Mouse (Mus musculus) kidney, postnatal 0 days (tissue): ENCODE measurements around the gene 6430628N08Rik. TPM values are rescaled to one million over a fixed set of nuclear protein-coding genes. Genes with fewer than 3 reads are reported as not detected.

Experiments
- ATAC-seq: fragments of 200-750 bp; cut with Nextera tagmentation; replicated peaks from 2 replicates; pipeline ENCODE4 v1.8.0; 2017; ENCODE audit warnings: low read depth, moderate number of reproducible peaks, moderate TSS enrichment, moderate library complexity; ENCODE audit not compliant: low FRiP score
- DNase-seq: peaks from one replicate; pipeline ENCODE4 v3.0.0-alpha.2; 2016; ENCODE audit warnings: low spot score
- H3K27ac ChIP-seq: fragments of 300-500 bp; sonication (generic); 2 replicates; pipeline ENCODE4 v1.5.1; 2014; ENCODE audit warnings: mild to moderate bottlenecking
- H3K27me3 ChIP-seq: fragments of 300-500 bp; sonication (generic); 2 replicates; pipeline ENCODE4 v1.6.1; 2014; ENCODE audit warnings: low read length, mixed read lengths; ENCODE audit not compliant: insufficient read depth
- H3K36me3 ChIP-seq: fragments of 300-500 bp; sonication (generic); 2 replicates; pipeline ENCODE4 v1.6.1; 2014; ENCODE audit warnings: low read length, mixed read lengths; ENCODE audit not compliant: insufficient read depth
- H3K4me1 ChIP-seq: fragments of 300-500 bp; sonication (generic); replicated peaks from 2 replicates; pipeline ENCODE4 v1.6.1; 2014; ENCODE audit warnings: antibody characterized with exemption, low read length, mixed read lengths; ENCODE audit not compliant: insufficient read depth
- H3K4me2 ChIP-seq: fragments of 300-500 bp; sonication (generic); 2 replicates; pipeline ENCODE4 v1.6.1; 2014; ENCODE audit warnings: mild to moderate bottlenecking, low read length, moderate library complexity, mixed read lengths
- H3K4me3 ChIP-seq: fragments of 300-500 bp; sonication (generic); replicated peaks from 2 replicates; pipeline ENCODE4 v1.5.1; 2014; ENCODE audit warnings: low read depth, low read length
- H3K9ac ChIP-seq: fragments of 300-500 bp; sonication (generic); 2 replicates; pipeline ENCODE4 v1.6.1; 2014; ENCODE audit warnings: low read depth, low read length
- H3K9me3 ChIP-seq: fragments of 300-500 bp; sonication (generic); replicated peaks from 2 replicates; pipeline ENCODE4 v1.6.1; 2016; ENCODE audit warnings: low read length, inconsistent platforms, mixed read lengths
- CTCF ChIP-seq: IDR thresholded peaks from 2 replicates; pipeline ENCODE4 v1.5.1; 2016; ENCODE audit warnings: antibody characterized with exemption, low read depth, mild to moderate bottlenecking, moderate library complexity
- WGBS: fragments of 180-500 bp; shearing (Covaris S2); extraction: QIAGEN DNeasy Blood & Tissue Kit; methylation state at CpG from one replicate; pipeline ENCODE4 v1.1.7; 2014; 5-methylcytosine and 5-hydroxymethylcytosine counted together
- polyA plus RNA-seq: library from polyadenylated mRNA; unstranded; fragments of >200 nt; fragmentation: Nextera tagmentation; extraction: Ambion mirVana; gene quantifications from 2 replicates; pipeline ENCODE4 v1.2.1, GENCODE M21; 2015

6430628N08Rik gene
- polyA plus RNA-seq, 1 experiment from 2014 or later: not detected

DNA sequence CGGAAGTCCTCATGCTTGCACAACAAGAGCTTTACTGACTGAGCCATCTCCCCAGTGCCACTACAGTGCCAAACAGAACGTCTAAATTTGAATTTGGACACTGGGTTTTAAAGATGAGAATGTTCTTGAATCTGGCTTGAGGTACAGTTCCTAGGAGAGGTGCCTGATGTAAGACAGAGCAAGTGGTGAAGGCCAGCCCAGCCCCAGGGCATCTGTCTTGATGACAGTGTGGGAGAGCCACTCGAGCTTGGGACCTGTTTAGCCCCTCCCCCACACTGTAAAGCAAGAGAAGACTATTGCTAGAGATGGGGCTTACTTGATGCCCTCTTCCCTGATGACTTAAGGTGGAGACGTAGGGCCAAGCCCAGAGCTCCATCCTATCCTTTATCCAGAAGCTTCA, 8.3 kb upstream of the 6430628N08Rik start:
- WGBS: 57% methylated on average over 4 of the region's 4 CpGs
- DNase-seq (no peak), ATAC-seq (no peak)
- no peaks in the 10 kb centered on the region for H3K9me3 ChIP-seq
- no peak overlapping the region for H3K9ac ChIP-seq
- H3K4me2 ChIP-seq: no peak overlapping the region
- H3K36me3 ChIP-seq: no peaks in the 10 kb centered on the region
- no peak overlapping the region for H3K4me3 ChIP-seq
- no peaks in the 10 kb centered on the region for H3K27me3 ChIP-seq
- H3K4me1 ChIP-seq: no peaks in the 10 kb centered on the region
- H3K27ac ChIP-seq: no peak overlapping the region
- no peak for TF ChIP-seq CTCF

DNA sequence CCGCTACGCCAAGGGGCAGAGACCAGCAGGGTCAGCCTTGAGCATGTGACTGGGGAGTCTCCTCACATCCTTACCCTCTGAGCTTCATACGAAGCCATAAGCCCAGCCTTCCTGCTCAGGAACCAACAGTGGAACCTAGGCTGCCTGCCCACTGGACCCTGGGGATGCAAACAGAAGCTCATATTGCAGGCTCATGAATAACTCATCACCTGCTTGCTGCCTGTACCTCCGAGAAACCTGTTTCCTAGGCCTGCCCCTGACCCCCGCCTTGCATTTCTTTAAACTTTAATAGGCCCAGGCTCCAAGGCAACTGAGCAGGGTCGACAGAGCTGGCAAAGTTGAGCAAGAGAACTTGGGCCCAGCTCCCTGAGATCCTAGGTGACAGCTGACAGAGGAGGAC, 6.4 kb upstream of the 6430628N08Rik start, which contains the start of gene Kncn:
TSS of gene Kncn (plus strand) at position 379 of the 400 bp plus-strand sequence.
- WGBS: 60% methylated on average over 6 of the region's 6 CpGs

DNA sequence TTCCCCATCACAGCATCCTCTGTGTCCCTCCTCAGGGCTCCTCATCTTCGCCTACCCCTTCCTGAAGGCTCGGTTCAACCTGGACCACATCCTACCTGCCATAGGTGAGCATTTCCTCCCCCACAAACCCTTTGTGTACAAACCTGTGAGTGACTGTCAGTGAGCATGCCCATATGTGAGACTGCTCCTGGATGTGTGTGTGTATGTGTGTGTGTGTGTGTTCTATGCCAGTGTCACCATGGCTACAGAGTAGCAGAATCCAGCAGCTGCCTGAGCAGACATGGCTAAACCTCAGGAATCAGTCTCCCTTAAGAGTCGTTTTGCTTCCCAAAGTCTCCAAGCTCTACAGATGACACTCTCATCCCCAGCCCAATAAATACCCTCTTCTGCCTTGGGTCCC, 4.6 kb upstream of the 6430628N08Rik start:
- 74% methylated on average over 3 of the region's 3 CpGs for WGBS

More for the DNA sequence above, 6.4 kb upstream of the 6430628N08Rik start, which contains the start of gene Kncn:
- Histone ChIP-seq H3K4me2 (no peak within 1 kb of the TSS), H3K4me1 (no peaks in the 10 kb centered on the region), H3K4me3 (no peak within 1 kb of the TSS), H3K9me3 (no peaks in the 10 kb centered on the region), H3K9ac (no peak within 1 kb of the TSS), H3K36me3 (no peaks in the 10 kb centered on the region), H3K27me3 (0 out of 2 replicates have a peak, but pooled peaks cover 4% of the 10 kb centered on the region), H3K27ac (no peak within 1 kb of the TSS)
- ATAC-seq (no peak), DNase-seq (no peak)
- TF ChIP-seq CTCF: no peak

DNA sequence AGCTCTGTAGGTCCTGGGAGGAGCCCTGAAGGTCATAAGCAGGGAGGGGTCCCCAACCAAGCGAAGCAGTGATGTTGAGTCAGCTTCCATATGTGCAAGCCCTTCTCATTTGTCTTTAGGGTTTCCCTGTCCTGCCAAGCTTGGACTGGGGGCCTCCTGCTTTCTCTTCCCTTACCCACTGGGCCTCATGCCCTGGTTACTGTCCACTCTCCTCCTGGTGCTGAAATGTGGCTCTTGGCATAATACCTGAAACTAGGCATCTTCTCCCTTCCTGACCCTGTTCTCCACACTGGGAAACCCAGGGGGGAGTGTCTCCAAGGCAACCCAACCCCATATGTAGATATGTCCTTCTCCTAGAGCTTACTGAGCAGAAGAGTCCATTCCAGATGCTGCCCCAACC, 3.6 kb upstream of the 6430628N08Rik start:
- H3K27ac ChIP-seq: no peak overlapping the region
- ATAC-seq: no peak
- H3K36me3 ChIP-seq: no peaks in the 10 kb centered on the region
- H3K4me3 ChIP-seq: no peak overlapping the region
- WGBS: 18% methylated on average over 1 of the region's 1 CpGs
- H3K4me1 ChIP-seq: 0 out of 2 replicates have a peak, but pooled peaks cover 3% of the 10 kb centered on the region
- peak; percentile 42 for DNase-seq
- H3K9me3 ChIP-seq: no peaks in the 10 kb centered on the region
- TF ChIP-seq CTCF: no peak
- H3K27me3 ChIP-seq: peaks cover 13% of the 10 kb centered on the region; the same call in 1 of the 2 replicates
- no peak overlapping the region for H3K4me2 ChIP-seq
- no peak overlapping the region for H3K9ac ChIP-seq

More for the DNA sequence above, 4.6 kb upstream of the 6430628N08Rik start:
- Histone ChIP-seq H3K36me3 (no peaks in the 10 kb centered on the region), H3K4me2 (no peak overlapping the region), H3K9me3 (no peaks in the 10 kb centered on the region), H3K9ac (no peak overlapping the region), H3K27me3 (peaks cover 10% of the 10 kb centered on the region; the same call in 1 of the 2 replicates), H3K27ac (no peak overlapping the region), H3K4me1 (0 out of 2 replicates have a peak, but pooled peaks cover 3% of the 10 kb centered on the region), H3K4me3 (no peak overlapping the region)
- DNase-seq (no peak), ATAC-seq (no peak)
- no peak for TF ChIP-seq CTCF

DNA sequence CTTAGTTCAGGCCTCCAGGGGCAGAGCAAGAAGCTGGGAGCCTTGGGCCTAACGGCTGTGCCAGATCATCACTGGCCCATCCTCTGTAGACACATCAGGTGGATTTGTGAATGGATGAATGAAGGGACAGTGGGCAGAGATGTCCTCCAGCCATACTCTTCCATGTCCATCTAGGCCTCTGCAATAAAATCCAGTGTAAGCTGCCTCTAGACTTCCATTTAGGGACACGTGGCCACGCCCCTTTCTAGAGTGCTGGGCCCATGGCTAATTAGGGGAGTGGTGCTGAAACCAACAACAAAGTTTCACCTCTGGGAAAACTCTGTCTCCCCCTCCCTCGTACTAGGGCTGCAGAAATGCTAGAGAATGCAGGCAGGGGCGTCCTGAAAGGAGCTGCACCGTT, 399 bp upstream of the 6430628N08Rik start:
- no peak for TF ChIP-seq CTCF
- H3K4me3 ChIP-seq: peak overlapping the region; percentile 22
- H3K36me3 ChIP-seq: no peaks in the 10 kb centered on the region
- H3K9me3 ChIP-seq: no peaks in the 10 kb centered on the region
- no peak overlapping the region for H3K9ac ChIP-seq
- ATAC-seq (no peak), DNase-seq (peak; percentile 29)
- H3K4me1 ChIP-seq: 0 out of 2 replicates have a peak, but pooled peaks cover 3% of the 10 kb centered on the region
- 4% methylated on average over 6 of the region's 6 CpGs for WGBS
- peak overlapping the region; percentile 50 for H3K4me2 ChIP-seq
- no peak overlapping the region for H3K27ac ChIP-seq
- H3K27me3 ChIP-seq: peaks cover 13% of the 10 kb centered on the region; the same call in 1 of the 2 replicates

DNA sequence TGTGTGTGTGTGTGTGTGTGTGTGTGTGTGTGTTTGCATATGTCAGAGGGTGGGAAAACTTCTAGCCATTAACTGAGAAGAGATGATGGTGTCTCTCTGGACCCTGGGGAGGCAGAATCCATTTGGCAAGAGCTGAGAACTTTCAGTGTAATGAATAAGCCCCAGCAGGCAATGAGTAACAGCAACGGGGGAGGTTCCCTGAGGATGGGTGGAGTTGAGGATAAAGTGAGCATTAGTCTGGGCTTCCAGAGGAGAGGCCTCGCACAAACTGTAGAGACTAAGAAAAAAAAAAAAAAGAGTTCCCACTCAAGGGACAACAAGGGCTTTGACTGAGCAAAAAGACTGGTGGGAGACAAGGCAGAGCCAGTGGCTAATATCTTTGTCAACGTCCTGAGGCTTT, 3.8 kb downstream of the 6430628N08Rik start:
- Histone ChIP-seq H3K4me3 (no peak overlapping the region), H3K4me1 (peaks cover 10% of the 10 kb centered on the region; the same call in 1 of the 2 replicates), H3K36me3 (no peaks in the 10 kb centered on the region), H3K27me3 (peaks cover 31% of the 10 kb centered on the region), H3K9me3 (no peaks in the 10 kb centered on the region), H3K27ac (no peak overlapping the region), H3K4me2 (no peak overlapping the region), H3K9ac (no peak overlapping the region)
- DNase-seq (peak; percentile 32), ATAC-seq (peak; percentile 41; the same call in 1 of the 2 replicates)
- 20% methylated on average over 3 of the region's 3 CpGs for WGBS
- TF ChIP-seq CTCF: no peak
